Mouse (Mus musculus) olfactory bulb, adult 2 months (tissue): ENCODE results near the gene Aldh1a3.

Experiments used
- CTCF ChIP-seq: fragments of 200-500 bp; IDR thresholded peaks from 2 replicates; pipeline ENCODE4 v1.5.1; 2012; ENCODE audit warnings: low read depth, mild to moderate bottlenecking, low read length, moderate library complexity; ENCODE audit not compliant: insufficient read depth
- POLR2A ChIP-seq: fragments of 200-500 bp; IDR thresholded peaks from 2 replicates; pipeline ENCODE4 v1.6.1; 2012; ENCODE audit warnings: mild to moderate bottlenecking, low read depth, low read length, moderate library complexity; ENCODE audit not compliant: insufficient read depth

DNA sequence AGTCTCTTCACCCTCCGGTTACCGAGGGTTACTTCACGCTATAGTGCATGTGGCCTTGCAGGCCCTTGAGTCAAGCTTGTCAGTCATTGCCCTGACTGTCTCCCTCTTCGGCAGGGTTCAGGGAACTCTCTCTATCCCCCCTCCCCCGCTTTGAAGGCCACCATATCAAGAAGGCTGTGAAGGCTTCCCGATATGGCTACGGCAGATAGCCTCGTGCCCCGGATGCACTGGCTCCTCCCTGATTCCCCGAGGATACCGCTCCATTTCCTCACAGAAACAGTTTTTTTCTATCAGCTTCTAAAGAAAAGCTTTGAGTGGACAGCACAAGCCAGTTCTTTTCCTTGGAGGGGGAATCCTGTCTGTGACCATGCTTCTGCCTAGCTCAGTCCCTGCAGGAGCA, 21.8 kb downstream of the Aldh1a3 start:
- TF ChIP-seq CTCF: no peak
- TF ChIP-seq POLR2A: no peak
